Mouse (Mus musculus): ENCODE measurements around the gene Scamp1. TPM values are rescaled to one million over a fixed set of nuclear protein-coding genes. Genes with fewer than 3 reads are reported as not detected.

Gene Scamp1
- polyA plus RNA-seq, 1 experiment from 2014 or later = 168 TPM

DNA sequence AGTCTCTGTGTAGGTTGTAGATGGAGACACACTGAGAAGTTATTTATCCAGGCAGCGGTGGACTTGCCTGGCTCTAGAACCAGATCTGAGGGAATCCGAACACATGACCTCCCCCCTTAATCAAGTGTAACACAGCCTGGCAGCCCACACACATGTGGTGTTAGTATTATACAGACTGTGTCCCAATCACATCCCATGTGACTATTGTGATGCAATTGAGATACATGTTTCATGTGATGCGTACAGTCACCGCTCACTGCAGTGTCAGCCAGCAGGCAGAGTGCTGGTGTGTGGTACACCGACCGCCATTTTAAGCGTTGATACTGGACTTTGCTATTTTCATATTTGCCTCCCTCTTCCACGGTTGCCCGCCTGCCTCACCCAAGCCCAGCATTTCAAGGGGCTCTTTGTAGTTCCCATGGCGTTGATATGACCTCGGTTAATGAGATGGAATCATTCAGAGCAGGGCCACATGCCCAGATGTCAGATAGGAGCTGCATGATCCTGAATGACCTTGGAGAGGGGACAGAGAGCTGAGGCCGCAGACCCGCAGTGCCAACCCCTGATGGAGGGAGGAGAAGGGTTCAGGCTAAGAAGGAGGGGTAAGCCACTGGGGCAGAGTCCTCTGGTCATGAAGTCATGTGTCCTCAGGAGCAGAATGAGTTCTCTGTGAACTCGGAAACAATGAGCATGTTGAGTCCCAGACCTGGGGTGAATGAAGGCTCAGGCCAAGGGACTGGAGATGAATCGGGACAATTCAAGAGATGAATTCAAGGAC lies 112.9 kb downstream of the Scamp1 start:
- H3K9me3 ChIP-seq = no peaks in the 10 kb centered on the region
- no peak for ATAC-seq (ENCODE audit: low FRiP score, low read depth)
- H3K4me1 ChIP-seq (replicated peaks) = peaks cover 34% of the 10 kb centered on the region
- WGBS = 69% methylated on average over 15 of the region's 15 CpGs
- H3K27me3 ChIP-seq = peaks cover 12% of the 10 kb centered on the region; the same call in 1 of the 2 replicates
- no peak overlapping the region for H3K27ac ChIP-seq (replicated peaks)
- H3K9ac ChIP-seq = no peak overlapping the region
- H3K4me2 ChIP-seq = peak overlapping the region; percentile 99; the same call in 1 of the 2 replicates
- H3K4me3 ChIP-seq = no peak overlapping the region
- H3K36me3 ChIP-seq = no peaks in the 10 kb centered on the region

DNA sequence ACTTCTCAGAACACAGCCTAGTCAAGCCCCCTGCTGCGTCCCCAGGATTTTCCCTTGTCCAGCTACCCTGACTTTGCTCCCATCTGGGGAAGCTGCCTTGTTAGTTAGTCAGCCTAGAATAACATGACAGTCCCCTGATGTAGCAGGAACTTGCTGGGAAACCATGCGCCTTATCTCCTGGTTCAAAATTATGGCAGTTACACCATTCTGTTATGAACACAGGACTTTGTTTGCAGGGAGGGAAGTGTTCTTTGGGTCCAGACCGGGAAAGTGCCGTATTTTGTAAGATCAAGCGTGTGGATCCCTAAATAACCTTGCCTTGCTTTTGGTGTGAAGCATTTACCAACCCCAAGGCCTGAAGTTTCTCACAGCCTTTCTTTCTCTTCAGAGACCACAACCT lies 114.0 kb downstream of the Scamp1 start:
- peaks cover 12% of the 10 kb centered on the region; the same call in 1 of the 2 replicates for H3K27me3 ChIP-seq
- H3K27ac ChIP-seq (replicated peaks) = no peak overlapping the region
- no peaks in the 10 kb centered on the region for H3K36me3 ChIP-seq
- no peak for ATAC-seq (ENCODE audit: low FRiP score, low read depth)
- H3K9me3 ChIP-seq = no peaks in the 10 kb centered on the region
- no peak overlapping the region for H3K4me2 ChIP-seq
- H3K4me1 ChIP-seq (replicated peaks) = peaks cover 32% of the 10 kb centered on the region
- H3K4me3 ChIP-seq = no peak overlapping the region
- WGBS = 46% methylated on average over 5 of the region's 5 CpGs
- no peak overlapping the region for H3K9ac ChIP-seq

DNA sequence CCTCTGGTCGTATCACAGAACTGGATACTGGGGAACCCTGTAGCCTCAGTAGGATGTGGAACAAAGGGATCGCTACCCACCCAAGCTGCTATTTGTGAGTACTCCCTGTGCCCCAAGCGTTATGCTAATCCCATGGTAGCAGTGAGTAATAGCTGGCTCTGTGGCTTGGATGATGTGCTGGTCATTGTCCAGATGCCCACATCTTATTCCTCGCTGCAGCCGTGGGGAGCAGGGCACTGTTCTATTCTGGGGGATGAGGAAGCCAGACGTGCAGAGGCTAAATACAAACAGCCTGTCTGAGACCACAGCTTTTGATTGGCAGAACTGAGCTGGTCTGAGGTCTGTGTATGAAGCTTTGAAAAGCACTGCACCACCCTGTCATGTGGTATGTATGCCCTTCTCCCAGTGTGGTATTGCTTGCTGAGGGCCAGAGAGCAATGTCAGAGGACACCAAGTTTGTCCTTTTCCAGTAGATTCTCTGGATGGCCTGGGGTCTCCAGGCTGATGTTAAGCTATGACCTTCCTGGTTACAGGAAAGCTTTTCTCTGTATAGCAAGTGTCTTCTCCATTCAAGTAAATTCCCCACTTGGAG lies 116.2 kb downstream of the Scamp1 start:
- Histone ChIP-seq H3K36me3 (no peaks in the 10 kb centered on the region), H3K9me3 (no peaks in the 10 kb centered on the region), H3K4me1 (replicated peaks) (peaks cover 17% of the 10 kb centered on the region), H3K27ac (replicated peaks) (no peak overlapping the region), H3K4me3 (no peak overlapping the region), H3K27me3 (peaks cover 5% of the 10 kb centered on the region; the same call in 1 of the 2 replicates), H3K9ac (no peak overlapping the region), H3K4me2 (no peak overlapping the region)
- WGBS = 56% methylated on average over 6 of the region's 6 CpGs
- ATAC-seq (ENCODE audit: low FRiP score, low read depth) = no peak

DNA sequence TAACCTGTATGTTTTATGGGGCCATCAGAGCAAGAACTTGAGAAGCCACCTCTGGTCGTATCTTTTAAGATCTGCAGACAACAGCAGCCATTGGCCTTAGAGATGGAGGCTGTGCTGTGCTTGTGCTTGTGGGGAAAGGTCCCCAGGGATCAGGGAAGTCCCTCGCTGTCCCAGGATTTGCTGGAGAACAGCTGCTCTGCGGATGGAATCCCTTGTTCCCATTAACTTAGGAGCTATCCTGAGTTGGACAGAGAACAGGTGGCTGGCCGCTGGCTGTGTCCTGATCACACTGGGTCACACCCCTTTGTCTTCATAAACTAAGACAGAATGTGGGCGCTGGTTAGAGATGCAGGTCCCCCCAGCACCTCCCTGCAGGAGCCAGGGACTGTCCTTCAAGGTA lies 117.3 kb downstream of the Scamp1 start:
- peaks cover 5% of the 10 kb centered on the region; the same call in 1 of the 2 replicates for H3K27me3 ChIP-seq
- no peak for ATAC-seq (ENCODE audit: low FRiP score, low read depth)
- no peak overlapping the region for H3K4me3 ChIP-seq
- no peak overlapping the region for H3K9ac ChIP-seq
- no peaks in the 10 kb centered on the region for H3K36me3 ChIP-seq
- no peaks in the 10 kb centered on the region for H3K9me3 ChIP-seq
- H3K27ac ChIP-seq (replicated peaks) = no peak overlapping the region
- H3K4me2 ChIP-seq = no peak overlapping the region
- WGBS = 87% methylated on average over 5 of the region's 5 CpGs
- peaks cover 6% of the 10 kb centered on the region for H3K4me1 ChIP-seq (replicated peaks)

DNA sequence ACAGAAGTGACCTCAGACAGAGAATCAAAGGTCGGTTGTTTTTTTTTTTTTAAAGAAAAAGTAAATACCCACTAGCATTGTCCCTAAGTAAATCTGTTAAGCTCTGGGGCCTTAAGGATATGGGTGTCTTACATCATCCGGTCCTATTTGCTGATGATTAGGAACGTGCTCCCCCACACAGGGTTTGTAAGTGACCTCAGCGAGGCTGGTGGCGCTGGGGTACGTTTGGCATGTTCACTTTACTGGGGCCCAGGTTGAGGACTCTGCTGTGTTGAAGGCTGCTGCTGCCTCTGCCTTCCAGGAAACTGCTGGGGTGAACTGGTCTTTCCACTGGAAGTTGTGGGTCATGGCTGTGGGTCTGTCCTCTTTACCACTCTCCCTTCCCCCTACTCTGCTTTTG lies 121.2 kb downstream of the Scamp1 start:
- H3K9ac ChIP-seq = no peak overlapping the region
- no peak for ATAC-seq (ENCODE audit: low FRiP score, low read depth)
- no peak overlapping the region for H3K4me2 ChIP-seq

DNA sequence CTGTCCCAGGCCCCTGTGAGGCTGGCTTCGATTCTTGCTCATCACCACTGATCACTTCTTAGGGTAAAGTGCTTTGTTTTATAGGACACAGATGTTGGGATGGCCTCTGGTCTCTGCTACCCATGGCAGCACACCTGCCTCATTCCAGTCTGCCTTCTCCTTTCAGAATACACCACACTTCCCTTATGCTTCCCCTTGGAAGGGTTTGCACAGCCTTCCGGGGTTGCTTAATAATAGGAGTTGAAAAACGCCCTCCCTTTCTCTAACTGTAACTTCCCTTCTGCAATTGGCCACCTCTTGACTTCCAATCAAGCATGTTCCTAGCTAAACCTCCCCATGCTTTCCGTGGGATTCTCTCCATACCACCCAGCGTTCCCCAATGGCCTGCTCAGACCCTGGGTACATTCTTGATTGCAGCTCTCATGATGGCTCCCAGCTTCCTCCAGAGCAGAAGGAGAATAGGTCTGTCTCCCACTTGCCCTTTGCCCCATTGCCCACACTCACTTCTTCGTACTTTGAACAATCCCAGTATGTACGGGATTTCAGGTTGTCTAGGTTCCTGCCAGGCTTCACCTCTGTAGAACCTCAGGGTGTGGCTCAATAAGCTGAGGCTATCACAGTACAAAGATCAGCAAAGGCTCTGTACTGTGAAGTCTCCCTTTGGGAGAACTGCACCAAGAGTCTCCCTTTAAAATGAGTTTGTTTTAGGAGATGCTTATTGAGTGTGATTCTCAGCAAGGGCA lies 126.0 kb downstream of the Scamp1 start:
- H3K4me3 ChIP-seq = no peak overlapping the region
- H3K9ac ChIP-seq = no peak overlapping the region
- WGBS = 85% methylated on average over 7 of the region's 7 CpGs
- no peaks in the 10 kb centered on the region for H3K36me3 ChIP-seq
- no peak for ATAC-seq (ENCODE audit: low FRiP score, low read depth)
- H3K4me2 ChIP-seq = no peak overlapping the region
- no peak overlapping the region for H3K27ac ChIP-seq (replicated peaks)
- H3K4me1 ChIP-seq (replicated peaks) = no peaks in the 10 kb centered on the region; the same call in 1 of the 2 replicates
- H3K9me3 ChIP-seq = no peaks in the 10 kb centered on the region
- no peaks in the 10 kb centered on the region for H3K27me3 ChIP-seq

More for the DNA sequence above, 121.2 kb downstream of the Scamp1 start:
- Histone ChIP-seq H3K27me3 (no peaks in the 10 kb centered on the region), H3K4me1 (replicated peaks) (no peaks in the 10 kb centered on the region), H3K9me3 (no peaks in the 10 kb centered on the region), H3K36me3 (no peaks in the 10 kb centered on the region), H3K4me3 (no peak overlapping the region), H3K27ac (replicated peaks) (no peak overlapping the region)
- 87% methylated on average over 6 of the region's 6 CpGs for WGBS

DNA sequence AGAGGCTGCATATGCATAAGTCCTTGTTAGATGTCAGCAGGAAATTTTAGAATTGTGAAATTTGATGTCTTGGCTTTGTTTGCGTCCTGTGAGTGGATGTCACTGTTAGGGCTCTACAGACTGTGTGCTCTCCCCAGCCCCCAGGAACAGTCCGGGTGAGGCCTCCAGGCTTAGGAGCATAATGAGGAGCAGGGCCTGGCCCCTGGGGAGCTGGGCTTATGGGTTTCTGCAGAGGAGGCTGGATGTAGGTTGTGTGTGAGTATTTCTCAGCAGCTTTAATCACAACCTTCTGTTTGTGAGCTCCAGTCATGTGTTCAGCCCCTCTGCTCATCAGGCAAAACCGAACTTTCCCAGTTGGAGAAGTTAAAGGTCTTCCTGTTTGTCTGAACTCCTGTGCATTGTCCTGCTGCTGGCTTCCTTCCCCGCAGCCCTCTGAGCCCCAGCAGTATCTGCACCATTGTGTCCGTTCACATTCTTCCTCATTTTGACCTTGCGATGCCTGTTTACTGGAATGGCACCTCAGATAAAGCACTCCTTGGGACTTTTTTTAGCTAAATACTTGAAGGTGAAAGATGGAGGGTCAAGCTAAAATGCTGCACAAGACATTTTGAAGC lies 126.7 kb downstream of the Scamp1 start:
- H3K27ac ChIP-seq (replicated peaks) = no peak overlapping the region
- no peak overlapping the region for H3K4me3 ChIP-seq
- no peaks in the 10 kb centered on the region for H3K27me3 ChIP-seq
- no peak overlapping the region for H3K4me2 ChIP-seq
- H3K36me3 ChIP-seq = no peaks in the 10 kb centered on the region
- ATAC-seq (ENCODE audit: low FRiP score, low read depth) = no peak
- H3K9ac ChIP-seq = no peak overlapping the region
- no peaks in the 10 kb centered on the region; the same call in 1 of the 2 replicates for H3K4me1 ChIP-seq (replicated peaks)
- H3K9me3 ChIP-seq = no peaks in the 10 kb centered on the region
- 58% methylated on average over 6 of the region's 6 CpGs for WGBS

DNA sequence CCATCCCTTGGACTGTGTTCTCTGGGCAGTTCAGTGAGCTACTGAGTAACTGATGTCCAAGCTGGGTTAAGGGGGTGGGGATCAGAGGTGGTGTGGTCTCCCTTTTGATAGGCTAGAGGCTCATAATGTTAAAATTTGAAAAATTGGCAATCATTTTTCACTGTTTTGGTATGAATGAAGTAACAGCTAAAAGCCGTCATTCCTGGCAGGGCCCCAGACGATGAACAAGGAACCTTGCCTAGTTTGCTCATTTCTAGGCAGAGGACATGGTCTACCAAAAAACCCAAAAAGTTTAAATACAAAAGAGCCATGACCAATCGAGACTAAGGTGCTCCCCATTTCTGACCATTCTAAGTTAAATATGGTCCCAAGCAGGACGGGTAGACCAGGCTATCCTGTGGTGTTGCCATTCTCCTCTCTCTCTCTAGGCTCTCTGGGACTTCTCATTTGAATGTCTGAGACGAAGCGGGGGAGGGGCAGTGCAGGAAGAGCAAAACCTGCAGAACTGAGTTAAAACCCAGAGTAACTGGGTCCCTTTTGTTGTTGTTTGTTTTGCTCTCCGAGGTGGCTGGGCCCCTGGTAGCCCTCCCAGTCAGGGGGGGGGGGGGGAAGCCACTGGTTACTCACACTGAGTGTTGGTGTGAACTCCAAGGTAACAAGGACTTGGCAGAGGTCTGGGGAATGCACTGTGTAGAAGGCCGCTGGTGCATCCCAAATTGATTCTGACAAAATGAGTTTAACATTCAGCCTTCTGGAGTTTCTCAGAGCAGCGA lies 129.8 kb downstream of the Scamp1 start:
- Histone ChIP-seq H3K9ac (no peak overlapping the region), H3K4me2 (no peak overlapping the region), H3K4me3 (no peak overlapping the region), H3K27me3 (no peaks in the 10 kb centered on the region), H3K9me3 (no peaks in the 10 kb centered on the region), H3K4me1 (replicated peaks) (no peaks in the 10 kb centered on the region; the same call in 1 of the 2 replicates), H3K36me3 (no peaks in the 10 kb centered on the region), H3K27ac (replicated peaks) (peak overlapping the region; percentile 47; the same call in 1 of the 2 replicates)
- 48% methylated on average over 9 of the region's 9 CpGs for WGBS
- peak; percentile 72; the same call in 1 of the 2 replicates for ATAC-seq (ENCODE audit: low FRiP score, low read depth)

DNA sequence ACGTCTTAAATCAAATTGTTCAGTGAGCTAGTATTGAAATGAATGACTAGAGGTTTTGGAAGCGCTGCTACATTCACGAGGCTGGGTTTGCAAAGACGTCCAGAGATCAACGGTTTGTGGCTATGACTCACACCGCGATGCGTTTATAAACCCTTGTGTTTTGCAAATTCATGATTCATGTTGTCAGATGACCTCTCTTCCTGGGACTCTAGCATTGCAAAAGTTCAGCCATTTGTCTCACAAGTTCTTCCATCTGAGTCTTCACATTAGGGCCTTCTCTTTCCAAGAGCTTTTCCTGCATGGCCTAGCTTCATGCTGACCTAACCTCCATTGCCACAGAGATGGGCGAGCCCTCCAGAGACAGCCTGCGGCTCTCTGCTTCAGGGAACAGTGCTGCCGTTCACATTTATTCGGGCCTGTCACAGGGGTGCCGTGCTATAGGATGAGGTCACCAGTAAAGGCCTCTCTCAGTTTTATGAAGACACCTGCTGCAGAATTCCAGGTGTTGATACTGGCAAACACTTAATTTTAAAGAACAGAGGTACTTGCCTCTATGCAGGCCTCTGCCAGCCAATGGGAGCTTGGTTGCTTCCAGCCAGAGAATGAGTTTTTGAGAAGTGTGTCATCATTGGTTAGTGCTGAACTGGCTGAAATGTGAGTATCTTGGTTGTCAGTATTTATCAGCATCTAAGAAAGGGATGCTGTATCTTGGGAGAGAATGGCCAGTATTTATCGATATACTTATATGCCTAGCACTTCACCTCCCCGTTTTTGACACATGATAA lies 131.0 kb downstream of the Scamp1 start:
- Histone ChIP-seq H3K4me1 (replicated peaks) (no peaks in the 10 kb centered on the region; the same call in 1 of the 2 replicates), H3K4me3 (no peak overlapping the region), H3K4me2 (no peak overlapping the region), H3K9me3 (no peaks in the 10 kb centered on the region), H3K27me3 (no peaks in the 10 kb centered on the region), H3K36me3 (no peaks in the 10 kb centered on the region), H3K27ac (replicated peaks) (no peak overlapping the region), H3K9ac (no peak overlapping the region)
- ATAC-seq (ENCODE audit: low FRiP score, low read depth) = no peak
- 88% methylated on average over 15 of the region's 15 CpGs for WGBS

DNA sequence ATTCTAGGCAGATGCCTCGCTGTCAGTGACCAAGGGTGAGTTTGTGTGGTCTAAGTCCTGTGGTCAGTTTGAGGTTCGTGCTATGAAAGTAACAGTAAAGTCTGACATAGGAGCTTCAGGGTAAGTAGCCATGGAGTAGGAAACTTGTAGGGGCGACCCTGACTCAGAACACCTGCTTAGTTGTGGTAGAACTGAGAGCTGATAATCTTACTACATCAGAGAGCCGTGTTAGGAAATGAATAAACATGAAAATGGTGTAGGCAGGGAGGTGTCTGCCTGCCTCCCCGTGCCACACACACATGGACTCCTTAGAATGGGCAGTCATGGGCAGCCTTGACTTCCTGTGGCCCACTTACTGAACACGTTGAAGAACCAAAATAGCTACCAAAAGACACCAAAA lies 132.0 kb downstream of the Scamp1 start:
- no peak for ATAC-seq (ENCODE audit: low FRiP score, low read depth)
- no peak overlapping the region for H3K9ac ChIP-seq
- H3K4me3 ChIP-seq = no peak overlapping the region
- no peaks in the 10 kb centered on the region for H3K27me3 ChIP-seq
- no peak overlapping the region for H3K4me2 ChIP-seq
- H3K4me1 ChIP-seq (replicated peaks) = no peaks in the 10 kb centered on the region; the same call in 1 of the 2 replicates
- no peak overlapping the region for H3K27ac ChIP-seq (replicated peaks)
- 93% methylated on average over 6 of the region's 6 CpGs for WGBS
- H3K9me3 ChIP-seq = no peaks in the 10 kb centered on the region
- H3K36me3 ChIP-seq = no peaks in the 10 kb centered on the region

All from hindbrain, embryonic 15.5 days (tissue).